Mouse (Mus musculus) cerebellum, adult (tissue): ENCODE results near the gene Ncoa5.

Experiments used
- ATAC-seq: cut with Nextera tagmentation; 2 replicates; pipeline ENCODE4 v1.9.2; 2017; ENCODE audit warnings: mild to moderate bottlenecking, moderate library complexity, mixed read lengths; ENCODE audit not compliant: insufficient number of reproducible peaks, low FRiP score, low TSS enrichment

Gene Ncoa5

GRCm38 (mm10) chr2:164962183-164962580, 72.5 kb downstream of the Ncoa5 start:
- no peak for ATAC-seq

GRCm38 (mm10) chr2:164961506-164962182, 73.0 kb downstream of the Ncoa5 start:
- peak; percentile 32; the same call in 1 of the 2 replicates for ATAC-seq

- peak; percentile 46; the same call in 1 of the 2 replicates for ATAC-seq
These were observed 73.8 kb downstream of the Ncoa5 start, which contains the start of gene Slc12a5 for GRCm38 (mm10) chr2:164960716-164961441. Gene Slc12a5, plus strand, starts transcription at chr2:164960802.

GRCm38 (mm10) chr2:164957548-164958315, 76.9 kb downstream of the Ncoa5 start:
- no peak for ATAC-seq

- ATAC-seq = no peak
These were observed 78.5 kb downstream of the Ncoa5 start for GRCm38 (mm10) chr2:164956195-164956594.

GRCm38 (mm10) chr2:164955725-164956124, 78.9 kb downstream of the Ncoa5 start:
- no peak for ATAC-seq

- ATAC-seq = peak; percentile 77; the same call in 1 of the 2 replicates
These were observed 81.4 kb downstream of the Ncoa5 start for GRCm38 (mm10) chr2:164953224-164953623.

GRCm38 (mm10) chr2:164952448-164952847, 82.2 kb downstream of the Ncoa5 start:
- no peak for ATAC-seq

- ATAC-seq = no peak
These were observed 82.9 kb downstream of the Ncoa5 start for GRCm38 (mm10) chr2:164951745-164952144.

GRCm38 (mm10) chr2:164950501-164950900, 84.2 kb downstream of the Ncoa5 start:
- ATAC-seq = no peak
